Mouse (Mus musculus): Measurements from ENCODE around the gene Ciita.

Gene Ciita

GRCm38 (mm10) chr16:10551592-10551991, 71.7 kb downstream of the Ciita start:
- no peak for DNase-seq (ENCODE audit: low read depth, low spot score)

- DNase-seq (ENCODE audit: low read depth, low spot score): no peak
Observed at GRCm38 (mm10) chr16:10553858-10554257, 74.0 kb downstream of the Ciita start.

GRCm38 (mm10) chr16:10559991-10560390, 80.1 kb downstream of the Ciita start:
- no peak for DNase-seq (ENCODE audit: low read depth, low spot score)

GRCm38 (mm10) chr16:10565278-10565885, 85.5 kb downstream of the Ciita start:
- DNase-seq (ENCODE audit: low read depth, low spot score): peak; percentile 78

GRCm38 (mm10) chr16:10567153-10567552, 87.3 kb downstream of the Ciita start:
- no peak for DNase-seq (ENCODE audit: low read depth, low spot score)

- DNase-seq (ENCODE audit: low read depth, low spot score): no peak
Observed at GRCm38 (mm10) chr16:10569809-10570395, 90.0 kb downstream of the Ciita start.

- DNase-seq (ENCODE audit: low read depth, low spot score): no peak
Observed at GRCm38 (mm10) chr16:10570708-10571107, 90.8 kb downstream of the Ciita start.

- DNase-seq (ENCODE audit: low read depth, low spot score): peak; percentile 27
Observed at GRCm38 (mm10) chr16:10571820-10572219, 92.0 kb downstream of the Ciita start.

- no peak for DNase-seq (ENCODE audit: low read depth, low spot score)
Observed at GRCm38 (mm10) chr16:10574936-10575335, 95.1 kb downstream of the Ciita start.

- DNase-seq (ENCODE audit: low read depth, low spot score): no peak
Observed at GRCm38 (mm10) chr16:10575915-10576314, 96.1 kb downstream of the Ciita start.

GRCm38 (mm10) chr16:10577548-10577947, 97.7 kb downstream of the Ciita start:
- DNase-seq (ENCODE audit: low read depth, low spot score): no peak
